Mouse (Mus musculus) myocyte (in vitro differentiated cells): ENCODE results near the gene Zfp423.

ENCODE experiments used
- MYOG ChIP-seq, 3 experiments: IDR thresholded peaks; one replicate each; pipeline ENCODE4 v1.6.1; 2011; ENCODE audit warnings: control low read depth in 2 of 3, low read depth in 2 of 3, mild to moderate bottlenecking in 2 of 3; ENCODE audit not compliant: insufficient read length in 2 of 3, control insufficient read depth in 1 of 3, insufficient read depth in 1 of 3
- POLR2A ChIP-seq: IDR thresholded peaks from one replicate; pipeline ENCODE4 v1.6.1; 2011; ENCODE audit warnings: low read depth, mild to moderate bottlenecking, control low read depth, moderate library complexity; ENCODE audit not compliant: insufficient read length
- POLR2AphosphoS2 ChIP-seq: IDR thresholded peaks from one replicate; pipeline ENCODE4 v1.6.1; 2011; ENCODE audit warnings: low read depth, control low read depth; ENCODE audit not compliant: insufficient read length

DNA sequence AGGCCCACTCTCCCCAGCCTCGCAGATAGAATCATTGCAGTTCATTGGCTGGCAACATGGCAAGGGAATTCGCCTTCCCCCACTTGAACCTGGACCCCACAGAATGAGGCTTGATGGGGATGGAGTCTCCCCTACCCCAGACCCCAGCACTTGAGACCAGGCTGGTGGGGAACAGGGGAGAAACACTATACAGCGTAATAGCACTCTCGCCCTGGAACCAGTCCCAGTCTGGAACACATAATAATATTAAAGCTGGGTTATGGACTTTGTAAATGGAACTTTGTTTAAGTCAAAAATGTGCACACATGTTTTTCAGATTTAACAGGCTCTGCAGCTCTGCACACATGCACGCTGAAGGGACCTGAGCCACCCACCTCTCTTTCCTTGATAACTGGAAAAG lies 54.0 kb downstream of the Zfp423 start:
- TF ChIP-seq POLR2A: no peak
- TF ChIP-seq MYOG (IDR thresholded peaks at IDR 0.05; ENCODE audit: control insufficient read depth in 1 of 3, insufficient read depth in 1 of 3, insufficient read length in 2 of 3, low read depth in 2 of 3): no peak
- no peak for TF ChIP-seq POLR2AphosphoS2
